Mouse (Mus musculus) cerebellum, adult (tissue): Measurements from ENCODE around the gene 2900026A02Rik.

Experiments
- ATAC-seq: cut with Nextera tagmentation; 2 replicates; pipeline ENCODE4 v1.9.2; 2017; ENCODE audit warnings: mild to moderate bottlenecking, moderate library complexity, mixed read lengths; ENCODE audit not compliant: insufficient number of reproducible peaks, low FRiP score, low TSS enrichment

The 2900026A02Rik gene

DNA sequence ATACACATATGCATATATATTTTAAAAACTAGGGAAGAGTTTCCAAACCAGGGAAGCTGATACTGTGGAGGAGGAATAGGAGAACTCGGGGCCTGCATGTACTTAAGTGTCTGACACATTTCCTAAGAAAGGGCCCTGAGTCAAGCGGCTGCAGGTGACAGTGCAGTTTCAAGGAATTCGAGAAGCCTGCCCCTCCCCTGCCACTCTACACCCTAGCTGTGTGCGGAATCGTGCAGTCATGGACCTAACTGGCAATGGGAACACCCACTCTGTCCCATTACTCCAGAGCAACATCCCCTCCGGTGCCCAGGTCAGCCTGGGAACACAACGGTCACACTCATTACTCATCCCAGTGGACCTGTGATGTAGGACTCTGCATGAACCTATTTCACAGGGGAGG lies 114.4 kb downstream of the 2900026A02Rik start:
- ATAC-seq: no peak

- no peak for ATAC-seq
These were observed 115.6 kb downstream of the 2900026A02Rik start for GRCm38 (mm10) chr5:113105481-113105880.

DNA sequence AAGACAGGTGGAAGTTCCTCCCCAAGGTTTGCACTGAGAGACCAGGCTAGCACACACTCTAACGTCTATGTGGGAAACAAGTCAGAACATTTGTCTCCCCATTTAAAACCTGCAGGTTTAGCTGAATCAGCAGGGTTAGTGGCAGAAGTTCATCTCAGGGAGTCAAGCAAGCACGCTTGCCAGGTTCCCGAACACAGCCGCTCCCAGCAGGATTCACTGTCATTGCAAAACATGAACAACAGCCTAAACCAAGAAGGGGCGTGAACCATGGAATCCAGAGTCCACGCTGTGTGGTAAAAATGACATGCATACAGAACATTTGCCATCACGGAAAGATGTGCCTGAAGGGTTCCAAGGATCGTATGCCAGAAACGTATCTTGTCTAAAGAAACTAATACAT lies 116.0 kb downstream of the 2900026A02Rik start:
- no peak for ATAC-seq

DNA sequence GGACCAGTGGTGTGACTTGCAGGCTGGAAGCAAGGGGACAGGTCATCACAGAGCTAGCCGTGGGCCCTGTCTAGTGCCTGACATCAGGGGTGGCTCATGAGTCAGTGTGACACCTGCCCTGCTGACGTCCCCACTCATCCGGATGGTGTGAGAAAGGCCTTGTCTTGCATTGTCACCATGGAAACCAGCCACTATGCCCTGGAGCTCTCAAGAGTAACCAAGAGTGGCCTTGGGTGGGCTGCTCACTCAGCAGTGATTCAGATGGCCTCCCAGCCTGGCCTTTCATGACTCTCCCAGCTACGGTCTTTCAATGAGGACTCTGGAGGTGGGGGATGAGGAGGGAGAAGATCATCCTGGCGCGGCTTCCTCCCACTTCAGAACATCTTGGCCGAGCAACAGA lies 118.6 kb downstream of the 2900026A02Rik start:
- no peak for ATAC-seq

GRCm38 (mm10) chr5:113101457-113101856 lies 119.6 kb downstream of the 2900026A02Rik start:
- ATAC-seq: no peak

GRCm38 (mm10) chr5:113100422-113100821 lies 120.6 kb downstream of the 2900026A02Rik start:
- no peak for ATAC-seq

- ATAC-seq: 0 out of 2 replicates have a peak, but pooled peaks have one; percentile 42
These were observed 121.5 kb downstream of the 2900026A02Rik start for GRCm38 (mm10) chr5:113099546-113099945.

DNA sequence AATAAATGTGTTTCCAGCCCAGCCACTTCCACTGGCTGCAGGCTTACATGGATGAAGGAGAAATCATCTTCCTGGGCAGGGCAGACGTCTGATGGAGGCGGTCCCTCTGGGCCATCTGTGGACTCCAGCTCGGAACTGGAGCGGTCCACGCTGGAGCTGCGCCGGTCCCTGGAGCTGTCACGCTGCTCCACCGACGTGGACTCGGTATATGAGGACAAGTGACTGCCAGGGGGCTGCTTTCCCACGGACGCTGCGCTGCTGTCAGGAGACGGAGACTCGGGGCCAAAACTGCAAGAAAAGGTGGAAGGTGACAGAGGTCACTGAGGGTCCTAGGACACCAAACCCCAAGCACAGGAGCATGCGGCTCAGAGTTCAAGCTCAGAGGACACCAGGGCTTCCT lies 123.5 kb downstream of the 2900026A02Rik start:
- no peak for ATAC-seq

DNA sequence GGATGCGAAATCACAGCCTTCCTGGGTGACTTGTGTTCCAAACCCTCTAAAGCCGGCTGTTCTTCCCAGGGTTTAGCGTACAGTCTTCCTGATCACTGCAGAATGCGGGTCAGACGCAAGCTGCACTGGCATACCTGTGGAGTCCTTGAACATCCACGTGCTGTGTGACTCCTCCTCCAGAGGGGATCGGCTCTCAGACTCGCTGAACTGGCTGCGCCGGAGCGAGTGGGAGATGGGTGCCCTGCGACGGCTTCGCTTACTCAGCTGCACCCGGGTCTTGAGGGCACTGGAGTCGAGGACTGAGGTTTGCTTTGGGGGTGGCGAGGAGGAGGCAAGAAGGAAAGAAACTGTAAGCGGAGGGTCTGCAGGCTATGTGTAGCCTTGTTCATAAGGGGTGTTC lies 125.6 kb downstream of the 2900026A02Rik start:
- no peak for ATAC-seq

- no peak for ATAC-seq
These were observed 128.6 kb downstream of the 2900026A02Rik start for GRCm38 (mm10) chr5:113092406-113092805.

- no peak for ATAC-seq
These were observed 129.9 kb downstream of the 2900026A02Rik start for GRCm38 (mm10) chr5:113091162-113091561.

DNA sequence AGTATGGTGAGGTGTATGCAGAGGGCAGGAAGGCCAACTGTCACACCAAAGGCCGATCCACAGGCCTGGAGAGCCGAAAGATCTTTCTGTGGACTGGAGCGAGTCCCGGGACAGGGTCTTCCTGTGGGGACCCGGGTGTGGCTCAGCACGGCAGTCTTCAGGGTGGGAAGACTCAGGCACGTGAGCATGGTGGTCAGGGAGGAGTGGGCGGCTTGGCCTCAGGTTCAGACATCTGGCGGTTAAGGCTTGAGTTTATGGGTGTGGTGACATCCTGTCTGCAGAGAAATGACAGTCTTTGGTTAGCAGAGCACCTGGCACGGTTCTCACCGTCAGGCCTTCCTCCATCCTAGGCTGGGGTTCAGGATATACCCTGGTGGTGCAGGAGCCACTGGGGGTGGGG lies 130.3 kb downstream of the 2900026A02Rik start:
- ATAC-seq: no peak

- no peak for ATAC-seq
These were observed 130.9 kb downstream of the 2900026A02Rik start for GRCm38 (mm10) chr5:113090077-113090690.

DNA sequence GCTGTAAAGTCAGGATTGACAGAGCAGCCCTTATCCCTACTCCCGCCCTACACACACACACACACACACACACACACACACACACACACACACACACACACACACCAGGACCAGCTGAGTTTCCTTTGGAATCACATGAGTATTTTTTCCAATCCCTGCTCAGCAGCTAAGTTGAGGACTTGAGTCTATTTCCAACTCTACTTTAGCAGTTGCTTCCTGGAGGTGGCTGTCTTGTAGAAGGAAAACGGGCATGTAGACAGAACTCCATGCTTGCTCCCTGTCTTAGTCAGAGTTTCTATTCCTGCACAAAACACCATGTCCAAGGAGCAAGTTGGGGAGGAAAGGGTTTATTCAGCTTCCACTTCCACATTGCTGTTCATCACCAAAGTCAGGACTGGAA lies 133.6 kb downstream of the 2900026A02Rik start:
- no peak for ATAC-seq

DNA sequence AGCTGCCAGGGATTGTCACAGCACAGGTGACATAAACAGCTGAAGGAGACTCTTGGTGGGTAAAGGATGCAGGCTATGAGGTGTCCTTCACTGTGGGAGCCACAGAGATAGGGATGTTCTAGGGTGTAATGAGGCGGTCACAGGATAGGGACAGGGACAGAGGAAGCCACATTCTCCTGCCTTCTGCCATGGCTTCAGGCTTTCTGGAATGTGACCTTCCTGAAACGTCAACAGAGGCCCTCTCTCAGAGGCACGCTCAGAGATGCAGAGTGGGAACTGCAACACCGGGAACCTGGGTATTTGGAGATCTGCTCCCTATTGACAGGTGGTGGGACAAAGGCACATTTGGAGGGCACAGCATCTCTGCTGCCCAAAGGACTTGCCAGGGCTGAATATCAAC lies 134.0 kb downstream of the 2900026A02Rik start:
- no peak for ATAC-seq

GRCm38 (mm10) chr5:113086439-113086838 lies 134.6 kb downstream of the 2900026A02Rik start:
- ATAC-seq: no peak

DNA sequence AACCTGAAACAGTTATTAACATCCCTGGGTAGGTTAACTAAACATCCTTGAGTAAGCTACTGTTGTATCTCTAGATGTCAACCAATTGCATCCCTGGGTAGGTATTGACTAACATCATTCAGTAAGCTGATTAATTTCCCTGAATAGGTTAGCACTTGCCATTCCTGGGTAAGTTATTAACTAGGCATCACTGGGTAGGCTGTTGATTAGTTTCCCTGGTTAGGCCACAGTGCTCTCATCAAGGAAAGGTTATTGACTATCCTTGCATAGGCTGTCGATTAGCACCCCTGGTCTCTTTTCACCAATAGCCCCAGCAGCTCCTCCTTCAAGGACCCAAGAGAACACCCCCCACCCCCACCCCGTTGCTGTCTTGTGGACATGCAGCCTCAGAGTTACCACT lies 135.1 kb downstream of the 2900026A02Rik start:
- no peak for ATAC-seq

- no peak for ATAC-seq
These were observed 136.7 kb downstream of the 2900026A02Rik start for GRCm38 (mm10) chr5:113084309-113084708.

- ATAC-seq: no peak
These were observed 138.5 kb downstream of the 2900026A02Rik start for GRCm38 (mm10) chr5:113082356-113083168.

- peak; percentile 82 for ATAC-seq
These were observed 139.6 kb downstream of the 2900026A02Rik start, which contains the start of gene Crybb3 for GRCm38 (mm10) chr5:113081439-113081838. TSS of gene Crybb3 (minus strand) at chr5:113081584.

DNA sequence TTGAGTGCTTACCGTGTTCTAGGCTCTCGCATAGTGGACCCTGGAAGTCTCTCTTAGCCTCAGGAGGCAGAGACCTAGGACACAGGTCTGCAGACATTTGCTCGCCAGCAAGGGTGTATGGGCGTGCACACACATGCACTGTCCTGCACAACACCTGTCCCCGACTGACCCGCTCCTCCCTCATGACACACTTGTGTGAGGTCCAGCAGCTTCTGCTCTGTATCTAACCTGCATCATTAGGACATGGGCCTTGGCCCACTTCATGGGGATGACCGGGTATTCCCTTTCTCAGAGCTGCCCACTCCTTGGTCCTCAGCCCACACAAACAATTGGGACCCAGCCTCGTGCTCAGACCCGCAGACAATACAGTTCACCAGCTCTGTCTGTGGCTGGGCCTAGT lies 140.0 kb downstream of the 2900026A02Rik start:
- 0 out of 2 replicates have a peak, but pooled peaks have one; percentile 7 for ATAC-seq

DNA sequence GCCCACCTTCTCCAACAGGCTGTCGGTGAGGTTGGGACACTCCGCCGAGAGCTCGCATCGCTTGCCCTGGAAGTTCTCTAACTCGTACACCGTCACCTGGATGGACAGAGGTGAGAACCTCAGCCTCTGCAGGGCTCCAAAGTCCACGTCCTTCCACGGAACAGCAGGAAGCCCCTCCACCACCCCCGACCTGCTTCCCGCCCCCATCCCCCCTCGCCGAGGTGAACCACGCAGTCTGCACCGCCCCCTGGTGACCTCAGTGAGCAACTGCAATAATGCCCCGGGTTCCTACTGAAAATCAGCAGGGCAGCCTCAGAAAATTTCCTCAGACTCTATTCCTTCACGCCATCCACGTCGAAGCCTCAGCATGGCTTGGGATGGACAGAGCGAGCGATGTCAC lies 141.3 kb downstream of the 2900026A02Rik start:
- no peak for ATAC-seq
